Mouse (Mus musculus): ENCODE data around the gene Rgs12. TPM values are rescaled to one million over a fixed set of nuclear protein-coding genes. Genes with fewer than 3 reads are reported as not detected.

Rgs12 gene
- total RNA-seq, 2 experiments from 2014 or later = 15.6 to 16.2 TPM

DNA sequence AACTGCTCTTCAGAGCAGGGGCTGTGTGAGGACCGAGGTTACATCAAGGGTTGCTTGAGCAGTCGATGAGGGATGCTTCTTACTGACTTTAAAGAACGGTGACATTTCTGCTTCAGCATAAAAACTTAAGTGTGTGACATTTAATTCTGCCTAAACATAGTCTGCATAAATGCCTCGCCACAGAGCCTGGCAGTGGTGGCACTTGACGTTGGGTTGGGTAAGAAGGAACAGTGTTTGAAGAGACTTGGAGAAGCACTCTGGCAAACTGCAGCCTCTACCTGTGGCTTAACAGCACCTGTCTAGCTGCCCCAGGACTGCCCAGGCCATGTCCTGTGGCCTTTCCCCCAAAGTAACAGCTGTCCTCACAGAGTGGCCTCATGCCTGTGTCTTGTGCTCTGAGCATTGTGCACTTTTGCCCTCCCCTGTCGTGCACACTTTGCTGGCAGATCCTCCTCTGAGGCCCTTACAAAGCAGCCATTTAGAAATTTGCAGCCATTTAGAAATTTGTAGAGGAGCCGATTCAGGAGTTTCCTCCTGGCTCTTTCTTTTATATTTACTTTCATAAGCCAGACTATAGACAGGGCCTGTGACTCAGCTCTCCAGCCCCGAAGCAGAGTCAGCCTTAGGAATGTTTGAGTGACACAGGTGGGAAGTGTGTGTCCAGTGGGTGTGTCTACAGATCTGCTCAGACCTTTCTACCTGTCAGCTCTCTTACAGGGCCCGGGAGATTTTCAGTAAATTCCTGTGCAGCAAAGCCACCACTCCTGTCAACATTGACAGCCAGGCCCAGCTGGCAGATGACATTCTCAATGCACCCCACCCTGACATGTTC lies 71.4 kb downstream of the Rgs12 start:
- intact Hi-C loops (cut with DNase I) = no loop called here
- DNase-seq = no peak

DNA sequence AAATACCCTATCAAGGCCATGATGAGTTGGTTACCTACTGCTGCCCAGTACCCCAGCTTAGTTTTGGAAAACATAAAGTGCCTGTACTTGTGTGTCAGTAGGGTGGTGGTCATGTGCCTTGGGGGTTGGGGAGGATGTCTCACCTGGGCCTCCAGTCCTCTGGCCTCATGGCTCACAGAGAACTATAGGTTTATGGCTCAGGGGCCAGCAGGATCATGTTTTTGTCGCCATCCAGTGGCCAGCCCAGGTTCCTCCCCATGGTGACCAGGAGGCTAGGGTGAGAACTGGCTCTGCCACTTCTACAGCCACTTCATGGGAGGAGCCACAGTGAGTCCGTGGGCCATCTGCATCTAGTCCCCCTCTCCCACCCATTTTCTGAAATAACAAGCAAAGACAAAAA lies 75.7 kb downstream of the Rgs12 start:
- intact Hi-C loops (cut with DNase I) = loop anchor here (1.0 kb wide), 2 partner anchors 39 to 109 kb away; no protein-coding TSS in a partner anchor
- DNase-seq = peak; percentile 71 to 73

DNA sequence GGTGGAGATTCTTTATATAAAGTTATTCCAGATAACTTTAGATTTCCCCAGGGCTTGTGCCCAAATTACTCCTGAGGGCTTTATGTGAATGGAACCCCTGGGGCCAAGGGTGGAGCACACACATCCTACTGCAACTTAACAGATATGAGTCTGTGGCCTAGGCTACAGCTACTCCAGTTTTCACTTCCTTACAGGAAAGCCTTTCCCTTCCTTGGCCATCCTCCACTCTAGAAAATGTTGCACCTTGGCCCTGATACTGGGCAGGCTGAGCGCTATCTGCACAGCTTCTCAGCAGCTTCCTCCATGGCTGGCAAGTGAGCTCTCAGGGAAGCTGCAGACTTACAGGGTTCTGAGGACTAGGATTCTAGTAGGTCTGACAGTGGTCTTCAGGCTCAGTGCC lies 80.1 kb downstream of the Rgs12 start:
- DNase-seq = no peak
- intact Hi-C loops (cut with DNase I) = no loop called here

DNA sequence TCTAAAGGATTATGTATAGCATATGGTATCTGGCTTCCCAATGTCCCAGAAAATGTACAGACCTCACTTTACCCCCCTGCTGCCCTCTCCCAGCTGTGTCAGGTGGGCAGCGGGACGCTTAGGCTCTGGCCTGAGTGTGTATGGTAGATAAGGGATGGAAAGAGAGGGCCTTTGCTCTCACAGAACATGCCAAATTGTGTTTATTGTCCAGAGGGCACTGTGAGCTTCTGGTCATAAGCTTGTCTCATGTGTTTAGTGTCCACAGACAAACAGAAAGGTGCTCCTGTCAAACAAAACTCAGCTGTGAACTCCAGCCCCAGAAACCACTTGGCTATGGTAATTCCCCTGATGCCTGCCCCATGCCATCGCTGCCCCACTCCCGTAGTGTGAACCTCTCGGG lies 80.5 kb downstream of the Rgs12 start:
- no peak for DNase-seq
- intact Hi-C loops (cut with DNase I) = no loop called here

DNA sequence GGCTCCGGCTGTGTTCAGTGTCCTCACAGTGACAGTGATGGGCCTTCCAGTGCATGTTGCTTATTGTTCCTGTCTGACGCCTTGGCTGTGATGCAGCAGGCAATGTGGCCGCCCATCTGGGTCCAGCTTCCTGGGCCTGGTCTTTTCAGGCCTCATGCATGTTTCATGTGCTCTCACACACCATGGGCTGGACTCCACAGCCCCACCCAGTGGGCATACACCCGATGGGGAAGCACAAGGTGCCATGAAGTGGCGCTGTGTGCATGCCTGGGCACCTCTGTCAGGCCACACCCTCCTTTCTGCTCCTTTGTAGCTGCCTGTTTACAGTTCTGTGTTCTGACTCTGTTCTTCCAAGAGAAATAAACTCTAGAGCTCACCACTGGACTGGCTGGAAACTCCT lies 83.8 kb downstream of the Rgs12 start:
- no peak for DNase-seq
- intact Hi-C loops (cut with DNase I) = no loop called here

DNA sequence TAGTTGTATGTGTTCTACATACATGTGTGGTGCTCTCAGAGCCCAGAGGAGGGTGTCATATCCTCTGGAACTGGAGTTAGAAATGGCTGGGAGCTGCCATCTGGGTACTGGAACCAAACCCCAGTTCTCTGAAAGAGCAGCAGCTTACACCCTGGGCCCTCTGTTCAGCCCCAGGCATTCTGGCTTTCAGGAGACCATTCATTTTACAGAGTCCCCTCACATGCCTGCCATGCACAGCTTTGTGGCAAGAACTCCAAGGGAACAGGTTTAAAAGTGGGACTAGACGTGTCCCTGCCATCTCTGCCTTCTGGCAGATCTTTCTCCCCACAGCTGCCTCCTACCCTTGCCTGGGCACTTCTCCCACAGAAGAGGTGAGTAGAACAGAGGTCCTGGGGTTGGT lies 84.4 kb downstream of the Rgs12 start:
- DNase-seq = no peak
- intact Hi-C loops (cut with DNase I) = no loop called here

DNA sequence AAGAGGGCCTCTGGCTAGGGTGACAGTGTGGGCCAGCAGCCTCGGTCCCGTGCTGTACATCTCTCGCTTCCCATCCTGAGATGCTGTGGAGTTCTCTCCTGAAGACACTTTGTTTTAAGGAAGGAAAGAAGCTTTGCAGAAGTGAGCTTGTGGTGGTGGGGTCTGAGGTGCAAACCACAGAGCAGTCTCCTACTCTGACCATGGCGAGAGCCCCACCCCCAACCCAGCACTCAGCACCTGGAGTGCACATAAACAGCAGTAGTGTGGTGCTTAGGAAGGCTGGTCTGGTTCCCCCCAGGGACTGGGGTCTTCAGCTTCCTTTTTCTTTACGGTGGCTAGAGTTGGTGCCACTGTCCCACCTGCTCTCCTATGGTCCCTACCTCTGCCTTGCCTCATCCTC lies 85.9 kb downstream of the Rgs12 start:
- intact Hi-C loops (cut with DNase I) = no loop called here
- DNase-seq = no peak

DNA sequence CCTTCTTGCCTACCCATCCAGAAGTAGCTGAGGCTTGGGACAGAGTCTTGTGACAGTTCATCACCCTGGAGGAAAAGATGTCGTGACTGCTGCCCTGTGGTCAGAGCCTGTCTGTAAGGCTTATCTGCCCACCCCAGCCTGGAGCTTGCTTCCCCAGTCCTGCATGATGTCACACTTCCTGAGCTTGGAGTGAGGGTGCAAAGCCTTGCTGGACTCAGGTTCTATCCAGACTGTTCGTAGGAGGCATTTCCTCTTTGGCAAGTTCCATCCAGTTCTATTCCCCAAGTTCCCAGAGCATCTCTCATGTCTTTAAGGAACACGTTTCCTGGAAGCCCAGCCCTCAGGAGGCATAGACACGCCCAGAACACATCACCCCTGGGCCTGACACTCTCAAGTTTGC lies 86.5 kb downstream of the Rgs12 start:
- intact Hi-C loops (cut with DNase I) = no loop called here
- peak in 1 of 2 experiments; percentile 32 for DNase-seq

DNA sequence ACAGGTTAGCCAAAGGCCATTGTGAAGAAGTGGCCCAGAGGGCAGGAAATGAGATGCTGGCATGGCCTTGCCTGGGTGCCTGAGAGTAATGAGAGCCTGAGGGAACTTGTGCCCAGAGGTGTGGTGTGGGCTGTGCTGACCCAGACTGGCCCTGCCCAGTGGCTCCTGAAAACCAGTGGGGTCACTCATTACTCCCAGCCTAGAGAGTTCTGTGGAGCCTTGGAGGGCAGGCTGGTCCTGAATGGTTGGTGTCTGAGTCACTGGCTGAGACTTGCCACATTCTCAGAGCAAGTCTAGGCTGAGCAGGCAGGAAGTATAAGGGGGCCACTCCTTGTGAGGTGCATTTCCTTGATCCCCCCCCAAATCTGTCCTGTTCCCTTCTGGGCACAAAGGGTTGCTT lies 88.2 kb downstream of the Rgs12 start:
- DNase-seq = no peak
- intact Hi-C loops (cut with DNase I) = no loop called here

DNA sequence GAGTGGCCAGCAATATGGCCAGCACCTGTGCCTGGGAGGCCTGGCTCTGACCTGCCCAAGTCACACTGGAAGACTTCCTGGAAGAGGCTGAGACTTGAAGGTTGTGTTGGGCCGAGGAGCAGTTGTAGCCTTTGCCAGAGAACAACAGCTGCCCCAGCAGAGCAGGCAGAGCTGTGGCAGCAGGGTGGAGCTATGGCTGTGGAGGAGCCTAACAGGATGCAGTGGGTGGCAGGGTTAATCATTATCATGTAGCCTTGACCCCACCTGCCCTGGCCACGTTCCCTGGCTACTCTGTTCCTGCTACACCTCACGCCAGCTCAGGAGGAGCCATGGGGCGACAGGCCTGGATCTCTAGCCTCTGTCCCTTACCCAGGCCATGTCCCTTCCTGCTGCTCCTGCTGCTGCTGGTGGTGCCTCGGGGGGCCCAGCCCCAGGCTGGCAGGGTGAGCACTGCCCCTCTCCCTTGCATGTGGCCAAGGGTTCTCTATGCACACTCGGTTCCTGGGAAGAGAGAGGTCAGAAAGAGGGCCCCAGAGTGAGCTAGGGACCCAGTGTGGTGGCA lies 92.1 kb downstream of the Rgs12 start, which contains the start of gene Hgfac:
TSS of gene Hgfac (plus strand) at position 242 of the 562 bp plus-strand sequence.
- intact Hi-C loops (cut with DNase I) = loop anchor here (10.0 kb wide), 1 partner anchor 377 kb away; the partner anchor contains the start of genes Grk4 and Nop14
- DNase-seq = no peak

DNA sequence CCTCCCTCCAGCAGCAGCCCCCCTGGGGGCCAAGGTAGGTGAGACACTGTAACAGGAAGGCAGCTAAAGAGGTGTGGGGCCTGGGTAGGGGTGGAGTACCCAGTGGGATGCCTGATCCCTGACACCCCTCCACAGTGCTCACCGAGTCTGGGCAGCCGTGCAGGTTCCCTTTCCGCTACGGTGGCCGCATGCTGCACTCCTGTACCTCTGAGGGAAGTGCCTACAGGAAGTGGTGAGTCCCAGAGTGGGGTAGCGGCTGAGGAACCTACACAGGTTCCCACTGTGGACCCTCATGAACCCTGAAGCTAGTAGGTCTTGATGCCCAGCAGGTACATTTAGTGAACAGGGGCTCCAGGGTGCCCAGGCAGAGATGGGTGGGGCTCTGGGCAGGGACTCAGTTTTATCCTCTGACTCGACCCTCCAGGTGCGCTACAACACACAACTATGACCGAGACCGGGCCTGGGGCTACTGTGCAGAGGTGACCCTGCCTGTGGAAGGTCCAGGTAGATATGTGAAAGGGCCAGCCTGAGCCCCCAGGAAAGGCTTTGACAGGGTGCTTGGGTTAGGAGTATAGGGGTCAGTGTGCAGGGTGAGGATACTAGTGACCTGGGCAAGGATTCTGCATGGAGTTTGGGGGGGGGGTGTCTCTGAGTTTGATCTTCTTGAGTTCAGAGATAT lies 93.3 kb downstream of the Rgs12 start:
- intact Hi-C loops (cut with DNase I) = loop anchor here (1.0 to 10.0 kb wide), 3 partner anchors 56 to 378 kb away; partner anchors contain the start of genes Grk4 and Nop14
- DNase-seq = no peak

DNA sequence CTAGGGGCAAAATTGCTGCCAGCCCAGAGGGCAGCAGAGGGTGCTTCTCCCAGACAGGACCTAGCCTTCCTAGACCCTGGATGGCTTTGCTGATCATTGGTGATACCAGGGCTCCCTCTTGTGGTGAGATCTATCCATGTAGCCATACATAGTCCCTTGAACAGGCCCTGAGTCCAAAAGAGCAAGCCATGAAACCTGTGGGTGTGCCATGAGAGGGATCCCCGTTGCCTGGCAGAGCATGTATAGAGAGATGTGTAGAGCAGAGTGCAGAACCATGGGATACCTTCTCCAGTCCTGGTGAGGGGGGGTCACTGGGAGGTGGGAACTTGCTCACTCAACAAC lies 93.8 kb downstream of the Rgs12 start:
- intact Hi-C loops (cut with DNase I) = loop anchor here (1.0 to 10.0 kb wide), 3 partner anchors 57 to 378 kb away; partner anchors contain the start of genes Grk4 and Nop14

DNA sequence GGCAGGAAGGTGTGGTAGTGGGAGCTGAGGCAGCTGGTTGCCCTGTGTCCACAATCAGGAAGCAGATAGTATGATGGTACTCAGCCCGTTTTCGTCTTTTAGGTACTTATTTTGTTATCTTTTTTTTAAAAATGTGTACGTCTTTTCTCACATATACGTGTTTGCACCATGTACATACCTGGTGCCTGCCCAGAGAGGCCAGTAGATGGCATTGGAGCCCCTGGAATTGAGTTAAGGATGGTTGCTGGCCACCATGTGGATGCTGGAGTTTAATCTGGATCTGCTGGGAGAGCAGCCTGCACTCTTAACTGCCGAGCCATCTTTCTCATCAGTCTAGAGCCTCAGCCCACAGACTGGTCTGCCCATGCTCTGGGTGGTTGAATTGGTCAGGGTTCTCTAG lies 101.3 kb downstream of the Rgs12 start:
- DNase-seq = no peak
- intact Hi-C loops (cut with DNase I) = loop anchor here (5.0 kb wide), 2 partner anchors 37 to 82 kb away; no protein-coding TSS in a partner anchor

More for the DNA sequence above, 93.8 kb downstream of the Rgs12 start:
- DNase-seq = peak; percentile 71 to 77

DNA sequence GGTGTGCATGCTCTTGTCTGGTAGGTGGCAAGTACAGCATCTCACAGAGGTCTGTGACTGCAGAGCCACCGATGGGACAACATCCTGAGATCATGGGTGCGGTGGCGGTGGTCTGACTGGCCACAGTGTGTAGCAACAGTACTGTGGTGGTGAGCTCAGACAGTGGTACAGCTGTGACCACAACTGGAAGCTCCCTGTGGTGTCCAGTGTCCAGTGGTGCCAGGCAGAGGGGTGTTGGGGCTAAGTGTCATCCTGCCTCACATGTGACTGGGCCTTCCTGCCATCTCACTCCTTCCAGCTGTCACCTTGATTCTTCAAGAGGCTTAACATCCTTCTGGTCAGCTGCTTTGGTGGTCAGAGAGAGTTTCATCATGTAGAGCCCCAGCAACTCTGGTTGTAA lies 105.4 kb downstream of the Rgs12 start:
- no peak for DNase-seq
- intact Hi-C loops (cut with DNase I) = loop anchor here (5.0 kb wide), 2 partner anchors 33 to 78 kb away; no protein-coding TSS in a partner anchor

DNA sequence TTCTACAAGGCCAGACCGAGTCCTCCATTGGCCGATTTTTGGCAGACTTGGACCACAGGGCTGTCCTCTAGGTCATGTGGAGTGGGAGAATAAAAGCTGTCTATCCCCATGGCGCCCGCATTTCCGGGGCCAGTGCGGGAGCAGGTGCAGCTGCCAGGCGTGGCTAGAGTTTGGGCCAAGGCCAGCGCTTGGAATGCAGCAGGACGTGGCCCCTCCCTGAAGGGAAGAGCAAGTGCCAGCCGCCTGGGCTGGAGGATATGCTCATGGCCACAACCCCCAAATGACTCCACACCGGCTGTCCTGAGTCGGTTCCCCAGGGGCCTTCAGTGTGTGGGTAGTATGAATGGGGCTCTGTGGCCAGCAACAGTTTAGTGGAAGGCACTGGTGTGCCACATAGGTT lies 105.8 kb downstream of the Rgs12 start:
- intact Hi-C loops (cut with DNase I) = no loop called here

DNA sequence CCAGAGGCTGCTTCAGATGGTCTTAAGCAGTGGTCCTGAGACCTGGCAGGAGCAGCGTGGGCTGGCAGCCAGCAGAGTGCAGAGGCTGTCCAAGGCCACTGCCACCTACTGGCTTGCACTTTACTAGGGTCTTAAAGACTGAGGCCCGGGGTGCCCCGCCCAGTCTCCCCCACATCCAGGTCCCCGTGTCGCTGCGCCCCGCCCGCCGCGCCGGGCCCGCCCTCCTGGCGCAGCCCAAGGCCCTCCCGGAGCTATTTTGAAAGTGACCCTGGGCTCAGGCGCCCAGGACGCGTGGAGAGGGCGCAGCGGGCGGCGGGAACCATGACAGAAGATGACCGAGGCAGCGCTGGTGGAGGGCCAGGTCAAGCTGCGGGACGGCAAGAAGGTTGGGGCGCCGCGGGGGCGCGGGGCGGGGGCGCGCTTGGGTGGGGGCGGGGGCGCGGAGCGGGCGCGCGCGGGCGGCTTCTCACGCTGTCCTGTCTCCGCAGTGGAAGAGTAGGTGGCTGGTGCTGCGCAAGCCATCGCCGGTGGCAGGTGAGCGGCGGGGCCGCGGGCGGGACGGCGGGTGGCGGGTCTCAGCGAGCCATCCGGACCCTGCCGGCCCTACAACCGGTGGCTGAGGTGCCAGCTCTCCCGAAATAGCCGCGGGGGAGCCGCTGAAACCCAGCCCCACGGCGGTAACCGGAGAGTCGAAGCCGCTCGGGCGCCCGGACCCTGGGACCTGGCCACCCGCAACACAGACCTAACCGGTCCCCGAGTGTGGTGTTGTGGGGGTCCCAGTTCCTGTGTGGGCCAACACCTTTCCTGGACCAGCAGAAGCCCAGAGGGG lies 107.6 kb downstream of the Rgs12 start, which contains the start of gene Dok7:
TSS of gene Dok7 (plus strand) at position 163 of the 829 bp plus-strand sequence.
- intact Hi-C loops (cut with DNase I) = no loop called here

More for the DNA sequence above, 105.8 kb downstream of the Rgs12 start:
- peak in 1 of 2 experiments; percentile 19 for DNase-seq

DNA sequence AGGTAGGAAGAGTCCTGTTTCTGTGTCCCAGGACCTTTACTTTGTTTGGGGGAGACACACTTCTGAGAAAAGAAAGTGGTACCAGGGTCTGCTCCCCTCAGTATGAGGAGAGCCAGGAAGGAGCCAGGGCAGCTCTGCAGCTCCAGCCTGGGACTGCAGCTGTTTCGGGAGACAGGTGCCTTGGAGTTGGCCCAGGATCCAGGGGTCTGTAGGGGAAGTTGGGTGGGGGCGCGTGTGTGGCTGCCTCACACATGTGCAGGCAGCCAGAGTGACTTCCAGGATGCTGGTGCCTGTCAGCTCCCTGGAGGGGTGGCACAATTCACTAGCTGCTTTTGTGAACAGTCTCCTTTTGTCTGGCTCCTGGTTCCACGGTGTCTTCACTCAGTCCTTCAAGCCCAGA lies 108.3 kb downstream of the Rgs12 start:
- intact Hi-C loops (cut with DNase I) = no loop called here

More for the DNA sequence above, 107.6 kb downstream of the Rgs12 start, which contains the start of gene Dok7:
- DNase-seq = peak; percentile 65 to 72

DNA sequence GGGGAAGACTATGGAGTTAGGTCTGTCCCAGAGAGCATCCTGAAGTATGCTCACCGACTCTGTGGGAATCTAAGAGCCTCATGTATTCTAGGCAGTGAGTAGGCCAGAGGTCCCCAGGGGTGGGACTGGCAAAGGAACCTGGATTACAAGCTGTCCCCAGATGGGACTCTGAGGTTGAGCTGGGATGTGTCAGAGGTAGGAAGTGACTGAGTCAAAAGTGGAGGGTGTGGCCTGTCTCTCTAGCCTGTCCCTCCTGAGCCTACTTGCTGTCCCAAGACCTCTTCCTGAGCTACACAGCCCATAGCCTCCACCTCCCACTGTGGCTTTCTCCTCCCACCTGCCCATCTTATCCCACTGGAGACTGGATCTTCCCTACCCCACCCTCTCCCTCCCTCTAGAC lies 109.0 kb downstream of the Rgs12 start:
- DNase-seq = no peak
- intact Hi-C loops (cut with DNase I) = no loop called here

More for the DNA sequence above, 108.3 kb downstream of the Rgs12 start:
- DNase-seq = no peak

DNA sequence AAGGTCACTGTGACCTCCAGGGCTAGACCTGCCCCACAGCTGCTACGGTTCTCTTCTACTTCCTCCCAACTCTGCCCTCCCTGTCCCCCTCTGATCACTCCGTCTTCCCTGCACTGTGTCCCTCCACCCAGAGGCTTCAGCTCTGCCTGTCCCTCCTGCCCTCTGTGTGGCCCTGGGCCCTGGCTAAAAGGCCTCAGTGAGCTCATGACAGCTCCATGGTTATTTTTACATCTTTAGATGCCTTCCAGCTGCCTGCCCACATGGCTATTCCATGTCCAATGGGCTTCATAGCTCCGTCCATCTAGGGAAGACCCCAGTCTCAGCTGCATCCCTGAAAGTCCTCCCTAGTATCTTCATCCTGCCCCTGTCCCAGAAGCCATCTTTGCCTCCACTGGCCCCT lies 110.9 kb downstream of the Rgs12 start:
- intact Hi-C loops (cut with DNase I) = no loop called here
- DNase-seq = no peak

DNA sequence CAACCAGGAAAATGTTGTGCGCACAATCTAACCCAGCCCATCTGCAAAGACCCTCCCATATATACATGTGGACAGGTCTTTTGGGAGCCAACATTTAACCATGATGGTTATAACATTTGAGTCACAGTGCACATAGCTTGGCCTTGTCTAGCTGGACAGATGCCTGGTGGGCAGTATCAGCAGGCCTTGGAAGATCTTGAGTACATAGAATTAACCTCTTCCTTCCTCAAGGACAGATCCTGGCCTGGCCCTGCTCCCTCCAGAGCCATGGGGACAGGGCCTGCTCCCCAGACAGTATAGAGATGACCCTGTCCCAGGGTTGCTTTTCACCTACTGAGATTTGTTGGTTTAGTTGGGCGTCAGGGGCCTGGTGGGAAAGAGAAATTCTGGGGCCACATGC lies 120.6 kb downstream of the Rgs12 start:
- DNase-seq = no peak
- intact Hi-C loops (cut with DNase I) = no loop called here

Measured in heart, postnatal 36 days (tissue).